Mouse (Mus musculus) stomach, postnatal 0 days (tissue): ENCODE measurements around the gene Asic3. TPM values are rescaled to one million over a fixed set of nuclear protein-coding genes. Genes with fewer than 3 reads are reported as not detected.
A peak's percentile ranks its signal among the peaks of the same experiment; 100 is the strongest.
"Not testable (repeated sequence)": the region's sequence is repeated elsewhere in the genome, so short reads cannot be mapped to it uniquely, and the experiment has no call there.

Source experiments
- ATAC-seq: fragments of 200-750 bp; cut with Nextera tagmentation; 2 replicates; pipeline ENCODE4 v1.8.0; 2017; ENCODE audit not compliant: low FRiP score, low TSS enrichment
- DNase-seq: peaks from one replicate; pipeline ENCODE4 v3.0.0-alpha.2; 2016; ENCODE audit warnings: low spot score
- H3K27ac ChIP-seq: fragments of 300-500 bp; sonication (generic); replicated peaks from 2 replicates; pipeline ENCODE4 v1.5.1; 2014; ENCODE audit warnings: mild to moderate bottlenecking, control low read depth
- H3K27me3 ChIP-seq: fragments of 300-500 bp; sonication (generic); 2 replicates; pipeline ENCODE4 v1.6.1; 2014; ENCODE audit warnings: low read length; ENCODE audit not compliant: control insufficient read depth, insufficient read depth
- H3K36me3 ChIP-seq: fragments of 300-500 bp; sonication (generic); 2 replicates; pipeline ENCODE4 v1.6.1; 2014; ENCODE audit warnings: low read length, mixed read lengths; ENCODE audit not compliant: control insufficient read depth, insufficient read depth
- H3K4me1 ChIP-seq: fragments of 300-500 bp; sonication (generic); replicated peaks from 2 replicates; pipeline ENCODE4 v1.6.1; 2014; ENCODE audit warnings: antibody characterized with exemption; ENCODE audit not compliant: control insufficient read depth, insufficient read depth
- H3K4me2 ChIP-seq: fragments of 300-500 bp; sonication (generic); replicated peaks from 2 replicates; pipeline ENCODE4 v1.6.1; 2014; ENCODE audit warnings: low read depth, mild to moderate bottlenecking, control low read depth, moderate library complexity
- H3K4me3 ChIP-seq: fragments of 300-500 bp; sonication (generic); 2 replicates; pipeline ENCODE4 v1.5.1; 2014; ENCODE audit warnings: low read depth, low read length, control low read depth
- H3K9ac ChIP-seq: fragments of 300-500 bp; sonication (generic); 2 replicates; pipeline ENCODE4 v1.6.1; 2014; ENCODE audit warnings: mild to moderate bottlenecking, low read length, control low read depth, mixed read lengths
- H3K9me3 ChIP-seq: fragments of 300-500 bp; sonication (generic); 2 replicates; pipeline ENCODE4 v1.6.1; 2016; ENCODE audit warnings: low read length; ENCODE audit not compliant: control insufficient read depth
- CTCF ChIP-seq: IDR thresholded peaks from 2 replicates; pipeline ENCODE4 v1.5.1; 2016; ENCODE audit warnings: antibody characterized with exemption, low read depth, mild to moderate bottlenecking, moderate library complexity
- EP300 ChIP-seq: optimal IDR thresholded peaks from 2 replicates; pipeline ENCODE3; 2016; ENCODE audit warnings: antibody characterized with exemption
- WGBS: fragments of 180-500 bp; shearing (Covaris S2); extraction: QIAGEN DNeasy Blood & Tissue Kit; methylation state at CpG from one replicate; pipeline ENCODE4 v1.1.7; 2014; 5-methylcytosine and 5-hydroxymethylcytosine counted together
- polyA plus RNA-seq: library from polyadenylated mRNA; unstranded; fragments of >200 nt; fragmentation: Nextera tagmentation; extraction: Ambion mirVana; gene quantifications from 2 replicates; pipeline ENCODE4 v1.2.1, GENCODE M21; 2015

The Asic3 gene
- polyA plus RNA-seq, 1 experiment from 2014 or later = not detected

- Histone ChIP-seq H3K9ac (no peak overlapping the region), H3K36me3 (no peaks in the 10 kb centered on the region), H3K4me2 (no peak overlapping the region), H3K27me3 (no peaks in the 10 kb centered on the region; the same call in 1 of the 2 replicates), H3K4me3 (no peak overlapping the region), H3K4me1 (0 out of 2 replicates have a peak, but pooled peaks cover 3% of the 10 kb centered on the region), H3K9me3 (no peaks in the 10 kb centered on the region), H3K27ac (no peak overlapping the region)
- WGBS = 81% methylated on average over 4 of the region's 4 CpGs
- no peak for ATAC-seq
- TF ChIP-seq EP300 = no peak
- no peak for TF ChIP-seq CTCF
- DNase-seq = no peak
These were observed 23.6 kb upstream of the Asic3 start for GRCm38 (mm10) chr5:24389658-24390020.

DNA sequence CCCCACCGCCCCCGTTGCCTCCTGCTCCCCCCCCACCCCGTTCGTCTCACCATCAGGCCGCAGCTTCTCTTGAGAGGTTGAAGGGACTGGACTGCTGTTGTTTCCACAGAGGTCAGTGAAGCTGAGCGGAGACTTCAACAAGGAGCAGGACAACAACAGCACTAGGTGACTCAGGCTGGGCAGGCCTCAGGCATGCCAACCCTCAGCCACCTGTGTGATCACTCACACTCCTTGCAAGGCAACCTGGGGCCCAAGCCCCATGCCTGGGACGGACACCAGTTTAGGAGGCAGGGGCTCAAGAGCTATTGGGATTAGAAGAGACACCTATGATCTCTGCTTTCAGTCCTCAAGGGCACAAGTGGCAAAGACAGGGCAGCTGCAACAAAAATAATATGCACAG lies 21.3 kb upstream of the Asic3 start, which contains the start of gene Atg9b:
TSS of gene Atg9b (minus strand) at position 280 of the 400 bp plus-strand sequence.
- TF ChIP-seq CTCF (no peak), EP300 (no peak)
- H3K4me2 ChIP-seq = 0 out of 2 replicates have a peak within 1 kb of the TSS, but pooled peaks have one; percentile 14
- H3K4me3 ChIP-seq = no peak within 1 kb of the TSS
- DNase-seq = no peak
- H3K27ac ChIP-seq = peak within 1 kb of the TSS; percentile 70
- no peaks in the 10 kb centered on the region for H3K36me3 ChIP-seq
- no peak within 1 kb of the TSS for H3K9ac ChIP-seq
- no peaks in the 10 kb centered on the region; the same call in 1 of the 2 replicates for H3K27me3 ChIP-seq
- ATAC-seq = no peak
- WGBS = 85% methylated on average over 7 of the region's 7 CpGs
- 0 out of 2 replicates have a peak, but pooled peaks cover 3% of the 10 kb centered on the region for H3K4me1 ChIP-seq
- H3K9me3 ChIP-seq = no peaks in the 10 kb centered on the region

DNA sequence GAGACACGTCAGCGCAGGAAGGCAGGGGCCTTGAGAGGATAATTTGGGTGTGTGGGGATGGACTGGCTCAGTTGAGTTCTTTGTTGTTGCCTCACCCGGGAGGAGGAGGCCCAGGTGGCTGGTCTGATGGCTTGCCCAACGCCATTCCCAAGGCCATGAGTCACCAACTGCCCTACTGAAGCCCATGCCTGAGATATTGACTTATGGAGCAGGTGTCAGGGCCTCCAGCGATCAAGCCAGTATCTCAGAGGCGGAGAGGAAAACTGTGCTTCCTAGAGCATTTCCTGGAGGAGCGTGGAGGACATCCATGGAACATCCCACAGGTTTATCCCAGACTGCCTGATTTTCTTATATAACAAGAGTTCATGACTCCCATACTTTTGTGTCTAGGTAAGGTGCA lies 20.5 kb upstream of the Asic3 start:
- TF ChIP-seq EP300 (no peak), CTCF (no peak)
- H3K4me1 ChIP-seq = no peaks in the 10 kb centered on the region
- no peaks in the 10 kb centered on the region for H3K9me3 ChIP-seq
- DNase-seq (peak; percentile 61), ATAC-seq (peak; percentile 35)
- 48% methylated on average over 7 of the region's 7 CpGs for WGBS
- no peaks in the 10 kb centered on the region for H3K36me3 ChIP-seq
- H3K4me3 ChIP-seq = no peak overlapping the region
- no peak overlapping the region; the same call in 1 of the 2 replicates for H3K27ac ChIP-seq
- H3K9ac ChIP-seq = no peak overlapping the region
- H3K27me3 ChIP-seq = no peaks in the 10 kb centered on the region; the same call in 1 of the 2 replicates
- no peak overlapping the region for H3K4me2 ChIP-seq

- H3K4me2 ChIP-seq = peak within 1 kb of the TSS; percentile 61
- no peaks in the 10 kb centered on the region for H3K4me1 ChIP-seq
- peak within 1 kb of the TSS; percentile 60 for H3K4me3 ChIP-seq
- WGBS = 21% methylated on average over 7 of the region's 7 CpGs
- peak within 1 kb of the TSS; percentile 65 for H3K9ac ChIP-seq
- DNase-seq (peak; percentile 84), ATAC-seq (peak; percentile 36)
- TF ChIP-seq EP300 (no peak), CTCF (peak; percentile 92)
- no peaks in the 10 kb centered on the region for H3K9me3 ChIP-seq
- no peaks in the 10 kb centered on the region for H3K36me3 ChIP-seq
- no peaks in the 10 kb centered on the region for H3K27me3 ChIP-seq
- H3K27ac ChIP-seq = peak within 1 kb of the TSS; percentile 66
These were observed 19.7 kb upstream of the Asic3 start, which contains the start of gene Abcb8 for GRCm38 (mm10) chr5:24393392-24393997. TSS of gene Abcb8 (plus strand) at chr5:24393663.

- Histone ChIP-seq H3K27me3 (no peaks in the 10 kb centered on the region), H3K27ac (peak overlapping the region; percentile 66), H3K4me2 (peak overlapping the region; percentile 61), H3K9me3 (no peaks in the 10 kb centered on the region), H3K4me3 (peak overlapping the region; percentile 60), H3K9ac (peak overlapping the region; percentile 65), H3K4me1 (no peaks in the 10 kb centered on the region), H3K36me3 (no peaks in the 10 kb centered on the region)
- TF ChIP-seq EP300 (no peak), CTCF (peak; percentile 81)
- 1% methylated on average over 36 of the region's 36 CpGs for WGBS
- DNase-seq (peak; percentile 93), ATAC-seq (peak; percentile 93)
These were observed 18.9 kb upstream of the Asic3 start for GRCm38 (mm10) chr5:24394165-24394894.

DNA sequence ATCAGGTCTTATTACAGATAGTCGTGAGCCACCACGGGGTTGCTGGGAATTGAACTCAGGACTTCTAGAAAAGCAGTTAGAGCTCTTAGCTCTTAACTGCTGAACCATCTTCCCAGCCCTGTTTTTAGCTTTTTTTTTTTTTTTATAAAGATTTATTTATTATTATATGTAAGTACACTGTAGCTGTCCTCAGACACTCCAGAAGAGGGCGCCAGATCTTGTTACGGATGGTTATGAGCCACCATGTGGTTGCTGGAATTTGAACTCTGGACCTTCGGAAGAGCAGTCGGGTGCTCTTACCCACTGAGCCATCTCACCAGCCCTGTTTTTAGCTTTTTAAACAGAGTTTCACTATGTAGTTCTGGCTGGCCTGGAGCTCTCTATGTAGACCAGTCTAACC lies 16.9 kb upstream of the Asic3 start:
- not testable (repeated sequence) for H3K27me3 ChIP-seq, H3K36me3 ChIP-seq, H3K4me2 ChIP-seq, H3K9me3 ChIP-seq, H3K4me3 ChIP-seq, ATAC-seq, H3K4me1 ChIP-seq, DNase-seq, H3K9ac ChIP-seq, H3K27ac ChIP-seq
- 91% methylated on average over 6 of the region's 6 CpGs for whole genome bisulfite sequencing
- TF ChIP-seq CTCF = peak; percentile 31
